Mouse (Mus musculus) spleen, postnatal 4 days (tissue): ENCODE data around the gene Pim1.
A peak's percentile ranks its signal among the peaks of the same experiment; 100 is the strongest.

Source experiments
- DNase-seq, 2 experiments: peaks; one replicate each; pipeline ENCODE4 v3.0.0; 2022; ENCODE audit warnings: low spot score in 2 of 2

Gene Pim1

DNA sequence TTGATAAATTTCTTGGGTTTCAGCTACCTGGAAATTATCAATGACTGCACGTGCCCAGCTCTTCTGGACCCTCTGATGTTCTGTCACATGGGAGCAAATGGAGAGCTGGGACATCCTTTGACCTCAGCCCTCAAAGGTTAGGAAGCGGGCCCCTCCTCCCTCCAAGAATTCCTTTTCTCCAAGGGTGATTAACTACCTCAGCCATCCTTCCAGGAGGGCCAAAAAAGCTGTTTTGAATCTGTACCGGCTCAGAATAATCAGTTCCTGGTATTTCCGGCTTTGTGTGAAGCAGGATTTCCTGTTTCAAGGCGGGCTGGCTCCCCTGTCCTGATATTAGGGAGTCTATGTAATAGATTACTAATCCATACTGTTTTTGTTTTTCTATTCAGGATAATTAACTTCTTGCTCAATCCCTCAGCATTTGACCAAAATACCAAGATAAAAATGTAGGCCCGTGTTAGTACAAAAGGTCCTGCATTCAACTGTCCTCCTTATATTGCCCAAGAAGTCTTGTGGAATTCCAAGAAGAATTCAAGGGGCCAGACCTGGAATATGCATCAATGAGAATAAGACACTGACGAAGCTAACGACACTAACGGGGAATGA lies 25.0 kb upstream of the Pim1 start:
- DNase-seq = no peak

DNA sequence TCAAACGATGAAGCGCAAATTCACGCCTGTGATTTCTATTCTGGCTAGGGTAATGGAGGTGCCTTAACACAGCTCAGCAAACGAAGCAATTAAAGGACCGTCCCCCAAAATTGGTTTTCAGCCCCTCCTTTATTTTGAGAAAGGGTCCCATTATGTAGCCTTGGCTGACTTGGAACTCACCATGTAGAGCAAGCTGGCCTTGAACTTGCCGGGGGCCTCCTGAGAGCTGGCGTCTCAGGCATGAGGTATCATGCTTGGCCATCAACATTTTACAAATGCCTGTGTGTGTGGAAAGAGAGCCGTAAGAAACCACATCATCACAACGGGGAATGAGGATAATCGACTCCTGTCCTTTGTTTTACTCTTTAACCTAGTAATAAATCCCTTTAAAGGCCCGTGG lies 23.5 kb upstream of the Pim1 start:
- no peak for DNase-seq

DNA sequence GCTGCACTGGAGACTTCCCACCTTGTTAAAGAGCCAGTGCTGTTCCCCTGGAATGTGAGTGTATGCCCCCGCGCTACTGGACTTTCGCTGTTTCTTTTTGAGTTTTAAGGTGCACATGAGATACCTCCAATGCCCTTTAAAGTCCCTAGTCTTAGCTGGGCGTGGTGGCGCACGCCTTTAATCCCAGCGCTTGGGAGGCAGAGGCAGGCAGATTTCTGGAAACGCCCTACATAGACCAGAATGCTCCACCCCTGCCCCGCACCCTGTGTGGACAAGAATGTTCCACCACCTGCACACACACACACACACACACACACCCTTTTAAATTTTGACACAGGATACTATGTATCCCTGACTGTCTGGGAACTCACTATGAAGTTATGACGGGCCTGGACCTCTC lies 17.1 kb upstream of the Pim1 start:
- DNase-seq = no peak

DNA sequence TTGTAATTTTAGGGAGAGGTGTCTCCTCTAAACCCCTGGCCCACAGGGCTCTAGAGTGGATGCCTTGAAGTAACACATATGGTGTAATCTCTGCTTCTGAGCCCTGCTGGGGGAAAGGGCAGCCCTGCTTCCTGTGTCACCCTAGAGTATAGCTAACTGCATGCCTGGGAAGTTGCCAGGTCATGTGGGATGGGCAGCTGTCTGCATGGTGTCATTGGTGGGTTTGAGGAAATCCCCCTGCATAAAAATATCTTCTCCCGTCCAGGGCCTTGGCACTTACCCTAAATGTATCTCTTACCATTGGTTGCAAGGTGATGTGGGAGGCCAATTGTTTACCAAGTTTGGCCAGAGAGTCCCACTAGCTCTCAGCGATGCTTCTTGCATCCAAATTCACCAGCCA lies 16.5 kb upstream of the Pim1 start:
- no peak for DNase-seq

DNA sequence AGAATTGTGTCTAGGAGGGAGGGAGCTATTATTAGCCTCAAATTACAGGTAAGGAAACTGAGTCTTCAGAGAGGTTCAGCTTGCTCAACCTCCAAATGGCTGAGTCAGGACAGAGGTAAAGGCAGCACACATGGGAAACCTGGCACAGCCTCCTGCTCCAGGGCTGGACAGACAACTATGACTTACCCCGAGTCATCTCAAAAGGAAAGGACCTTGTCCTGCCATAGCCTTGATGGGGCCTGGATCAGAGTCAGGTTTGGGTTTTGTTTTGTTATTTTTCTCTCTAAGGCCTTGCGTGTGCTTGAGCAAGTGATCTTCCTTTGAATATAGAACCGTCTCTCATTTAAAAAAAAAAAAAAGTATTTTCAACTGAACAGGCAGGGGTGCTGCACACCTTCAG lies 15.4 kb upstream of the Pim1 start:
- DNase-seq = no peak

DNA sequence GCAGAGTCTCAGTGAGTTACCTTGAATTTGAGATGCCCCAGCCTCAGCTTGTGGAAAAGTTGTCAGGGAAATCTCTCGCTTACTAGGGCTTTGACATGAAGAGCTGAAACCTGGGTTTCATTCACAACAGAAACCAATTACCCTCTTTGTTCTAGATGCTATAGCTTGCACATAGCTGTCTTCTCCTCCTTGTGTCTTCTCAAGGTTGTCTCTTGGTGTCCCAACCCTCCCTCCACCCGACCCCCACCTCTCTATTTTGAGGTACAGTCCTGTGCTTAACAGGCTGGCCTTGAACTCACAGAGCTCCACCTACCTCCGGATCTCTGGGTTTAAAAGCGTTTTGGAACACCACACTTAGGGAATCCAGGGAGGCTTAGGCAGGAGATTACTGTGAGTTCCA lies 14.1 kb upstream of the Pim1 start:
- no peak for DNase-seq

DNA sequence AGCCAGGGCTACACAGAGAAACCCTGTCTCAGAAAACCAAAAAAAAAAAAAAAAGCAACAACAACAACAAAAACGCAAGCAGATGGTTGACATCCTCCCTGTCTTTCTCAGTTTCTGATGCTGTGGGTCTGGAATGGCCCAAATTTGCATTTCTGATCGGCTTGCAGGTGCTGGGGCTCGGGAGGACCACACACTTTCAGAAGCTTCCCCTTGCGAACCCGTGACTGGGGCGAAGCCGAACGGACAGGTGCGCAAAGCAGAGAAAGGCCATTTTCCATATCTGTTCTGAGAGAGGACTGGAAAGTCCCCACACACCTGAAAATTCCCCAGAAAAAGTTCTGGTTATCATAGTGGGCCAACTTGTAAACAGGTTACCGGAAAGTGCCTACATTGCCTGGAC lies 13.2 kb upstream of the Pim1 start:
- no peak for DNase-seq

DNA sequence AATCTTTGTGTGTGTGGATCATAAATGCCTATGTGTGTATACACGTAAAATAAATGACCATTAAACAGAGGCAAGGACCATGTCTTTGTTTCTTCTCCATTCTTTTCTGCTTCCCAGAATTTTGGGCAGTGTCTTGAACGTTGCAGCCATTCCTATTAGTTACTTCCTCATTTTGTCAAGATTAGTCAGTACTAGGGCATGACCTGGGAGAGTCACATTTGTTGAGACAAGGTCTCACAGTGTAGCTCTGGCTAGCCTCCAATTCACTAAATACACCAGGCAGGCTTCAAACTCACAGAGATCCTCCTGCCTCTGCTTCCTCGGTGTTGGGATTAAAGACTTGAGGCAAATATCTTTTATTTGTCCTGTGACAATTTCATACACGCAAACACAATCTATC lies 12.3 kb upstream of the Pim1 start:
- no peak for DNase-seq

DNA sequence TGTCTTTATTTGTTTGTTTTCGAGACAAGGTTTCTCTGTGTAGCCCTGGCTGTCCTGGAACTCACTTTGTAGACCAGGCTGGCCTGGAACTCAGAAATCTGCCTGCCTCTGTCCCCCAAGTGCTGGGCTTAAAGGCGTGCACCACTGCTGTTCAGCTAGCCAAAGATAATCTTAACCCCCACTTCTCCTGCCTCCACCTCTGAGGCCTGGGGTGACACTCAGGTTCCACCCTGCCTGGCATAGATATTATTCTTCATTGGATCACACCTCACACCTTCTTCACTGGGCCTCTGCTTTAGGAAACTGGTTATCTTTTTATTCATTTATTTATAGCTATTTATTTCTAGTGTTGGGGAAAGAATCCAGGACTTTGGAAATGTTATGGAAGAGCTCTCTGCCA lies 10.3 kb upstream of the Pim1 start:
- DNase-seq = no peak

DNA sequence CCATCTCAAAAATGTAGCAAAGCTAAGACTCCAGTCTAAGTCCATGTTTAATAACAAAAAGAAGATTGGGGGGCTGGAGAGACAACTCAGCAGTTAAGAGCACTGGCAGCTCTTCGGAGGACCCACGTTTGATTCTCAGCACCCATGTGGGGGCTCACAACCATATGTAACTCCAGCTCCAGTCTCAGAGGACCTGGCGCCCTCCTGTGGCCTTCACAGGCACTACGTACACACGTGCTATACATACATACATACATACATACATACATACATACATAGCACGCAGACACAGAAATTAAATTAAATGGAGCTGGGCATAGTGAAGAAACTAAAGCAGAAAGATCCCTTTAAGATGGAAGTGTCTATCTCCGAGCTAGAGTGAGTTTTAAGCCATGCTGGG lies 7.9 kb upstream of the Pim1 start:
- no peak for DNase-seq

DNA sequence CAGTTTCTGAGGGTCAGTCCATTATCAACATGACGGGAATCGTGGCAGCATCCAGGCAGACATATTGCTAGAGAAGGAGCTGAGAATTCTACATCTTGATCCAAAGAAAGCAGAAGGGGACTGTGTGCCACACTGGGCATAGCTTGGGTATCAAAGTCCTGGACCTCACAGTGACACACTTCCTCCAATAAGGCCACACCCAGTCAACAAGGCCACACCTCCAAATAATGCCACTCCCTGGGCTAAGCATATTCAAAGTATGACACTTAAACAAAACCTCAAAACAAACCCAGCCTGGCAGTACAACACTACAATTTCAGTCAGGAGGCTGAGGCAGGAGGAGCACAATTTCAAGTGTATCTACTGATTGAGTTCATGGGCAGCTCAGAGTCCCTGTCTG lies 7.3 kb upstream of the Pim1 start:
- DNase-seq = no peak

DNA sequence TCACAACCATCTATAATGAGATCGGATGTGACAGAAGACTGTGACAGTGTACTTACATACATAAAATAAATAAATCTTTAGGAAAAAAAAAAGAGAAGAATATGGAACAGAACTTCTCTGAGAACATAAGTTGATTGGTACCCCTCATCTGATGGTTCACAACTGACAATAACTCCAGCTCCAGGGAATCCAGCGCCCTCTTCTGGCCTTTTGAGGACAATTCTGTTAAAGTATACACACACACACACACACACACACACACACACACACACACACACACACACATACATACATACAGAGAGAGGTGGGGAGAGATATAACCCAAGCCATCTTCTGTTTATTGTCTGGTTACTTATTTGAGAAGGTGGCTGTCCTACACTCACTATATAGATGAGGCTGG lies 6.1 kb upstream of the Pim1 start:
- no peak for DNase-seq

DNA sequence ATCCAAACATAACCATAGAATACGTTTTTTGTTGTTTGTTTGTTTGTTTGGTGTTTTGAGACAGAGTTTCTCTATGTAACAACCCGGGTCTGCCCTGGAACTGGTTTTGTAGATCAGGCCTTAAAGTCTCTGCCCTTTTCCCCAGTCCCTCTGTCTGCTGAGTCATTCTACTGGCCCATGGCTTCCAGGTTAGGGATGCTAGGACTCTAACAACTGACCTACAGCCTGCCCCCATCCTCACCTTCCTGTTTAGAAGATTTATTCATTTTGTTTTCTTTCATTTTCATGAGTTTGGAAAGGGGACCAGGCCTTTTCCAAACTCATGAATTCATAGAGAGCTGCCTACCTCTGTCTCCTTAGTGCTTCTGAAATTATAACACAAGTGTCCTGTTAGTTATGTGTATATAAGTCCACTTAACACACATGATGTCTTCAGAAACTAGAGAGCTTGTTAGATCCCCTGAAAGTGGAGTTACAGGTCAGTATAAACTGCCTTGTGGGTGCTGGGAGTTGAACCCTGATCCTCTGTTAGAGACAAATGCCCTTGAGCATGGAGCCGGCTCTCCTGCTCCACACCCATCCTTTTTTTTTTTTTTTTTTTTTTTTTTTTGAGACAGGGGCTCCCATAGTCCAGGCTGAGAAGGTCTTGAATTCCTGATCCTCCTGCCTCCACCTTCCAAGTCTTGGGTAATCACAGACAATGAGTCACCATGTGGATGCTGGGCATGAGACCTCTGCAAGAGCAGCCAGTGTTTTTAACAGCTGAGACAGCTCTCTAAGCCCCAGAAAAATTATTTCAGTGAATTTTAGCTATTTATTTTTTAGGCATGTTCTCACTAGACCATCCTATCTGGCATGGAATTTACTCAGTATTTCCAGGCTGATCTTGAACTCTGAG lies 5.0 kb upstream of the Pim1 start:
- no peak for DNase-seq

DNA sequence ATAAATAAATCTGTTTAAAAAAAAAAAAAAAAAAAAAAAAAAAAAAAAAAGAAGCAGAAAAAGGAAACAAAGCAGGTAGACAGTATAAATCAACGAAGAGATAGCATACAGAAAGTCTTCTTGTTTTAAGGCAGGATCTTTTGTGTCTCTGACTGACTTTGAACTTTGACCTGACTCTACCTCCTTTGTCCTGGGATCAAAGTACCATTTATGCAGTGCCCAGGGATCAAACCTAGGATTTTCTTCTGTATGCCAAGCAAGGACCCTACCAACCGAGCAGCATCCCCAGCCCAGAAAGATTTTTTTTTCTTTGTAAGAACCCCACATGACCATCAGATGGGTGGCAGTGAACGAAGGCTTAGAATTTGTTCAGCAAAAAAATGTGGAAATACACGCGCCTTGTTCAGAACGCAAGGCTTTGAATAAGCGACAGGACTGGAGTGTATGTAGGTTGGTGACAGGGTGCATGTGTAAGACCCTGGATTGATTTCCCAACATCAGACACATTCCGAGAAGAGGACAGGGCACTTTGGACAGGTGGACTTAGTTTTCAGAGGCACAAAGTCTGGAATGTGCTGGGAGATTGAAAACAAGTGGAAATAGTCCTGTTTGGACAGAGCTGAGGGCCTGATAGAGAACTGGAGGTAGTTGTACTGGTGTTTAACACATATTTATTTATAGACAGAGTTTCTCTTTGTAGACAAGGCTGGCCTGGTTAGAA lies 2.1 kb upstream of the Pim1 start:
- no peak for DNase-seq

DNA sequence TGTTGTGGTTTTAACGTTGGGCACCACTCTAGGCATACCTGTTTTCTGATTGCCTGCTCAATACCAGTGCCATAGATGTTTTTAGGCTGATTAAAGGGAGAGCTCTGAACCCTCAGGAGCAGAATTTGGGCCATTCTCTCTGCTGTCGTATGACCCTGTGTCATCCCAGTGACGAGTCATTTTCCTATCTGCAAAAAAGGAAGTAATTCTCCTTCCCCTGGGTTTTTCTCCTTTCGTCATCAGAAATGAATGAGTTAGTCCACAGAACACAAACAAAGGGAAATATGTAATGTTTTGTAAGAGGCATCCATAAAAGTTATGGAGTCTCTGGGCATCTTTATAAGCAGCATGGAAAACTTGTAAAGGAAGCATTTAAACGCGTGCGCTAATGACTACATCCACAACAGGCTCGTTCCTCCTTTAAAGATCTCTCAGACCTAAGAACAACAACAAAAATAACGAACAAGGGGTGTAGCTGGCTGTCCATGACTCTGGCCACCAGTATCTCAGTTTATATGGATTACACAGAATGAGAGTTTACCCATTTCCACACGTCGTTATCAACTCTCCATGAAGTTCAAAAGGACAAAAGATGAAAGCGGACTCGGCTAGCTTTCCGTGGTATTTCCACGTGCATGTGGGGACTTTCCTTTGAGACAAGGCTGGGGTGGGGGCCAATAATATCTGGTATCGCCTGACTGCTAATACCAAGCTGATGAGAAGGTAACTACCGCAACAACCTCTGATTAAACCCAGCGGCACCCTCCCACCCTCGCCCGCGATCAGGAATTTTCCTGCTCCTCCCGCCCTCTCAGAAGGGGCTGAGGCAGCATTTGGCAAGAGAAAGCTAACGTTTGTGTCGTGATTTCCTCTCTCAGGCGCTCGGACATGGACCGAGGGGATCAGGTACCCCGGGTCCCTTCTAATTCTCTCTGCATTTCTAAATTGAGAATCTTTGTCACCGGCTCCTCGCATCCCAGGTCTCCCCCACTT lies 1.3 kb upstream of the Pim1 start:
- DNase-seq = peak; percentile 54 to 79

DNA sequence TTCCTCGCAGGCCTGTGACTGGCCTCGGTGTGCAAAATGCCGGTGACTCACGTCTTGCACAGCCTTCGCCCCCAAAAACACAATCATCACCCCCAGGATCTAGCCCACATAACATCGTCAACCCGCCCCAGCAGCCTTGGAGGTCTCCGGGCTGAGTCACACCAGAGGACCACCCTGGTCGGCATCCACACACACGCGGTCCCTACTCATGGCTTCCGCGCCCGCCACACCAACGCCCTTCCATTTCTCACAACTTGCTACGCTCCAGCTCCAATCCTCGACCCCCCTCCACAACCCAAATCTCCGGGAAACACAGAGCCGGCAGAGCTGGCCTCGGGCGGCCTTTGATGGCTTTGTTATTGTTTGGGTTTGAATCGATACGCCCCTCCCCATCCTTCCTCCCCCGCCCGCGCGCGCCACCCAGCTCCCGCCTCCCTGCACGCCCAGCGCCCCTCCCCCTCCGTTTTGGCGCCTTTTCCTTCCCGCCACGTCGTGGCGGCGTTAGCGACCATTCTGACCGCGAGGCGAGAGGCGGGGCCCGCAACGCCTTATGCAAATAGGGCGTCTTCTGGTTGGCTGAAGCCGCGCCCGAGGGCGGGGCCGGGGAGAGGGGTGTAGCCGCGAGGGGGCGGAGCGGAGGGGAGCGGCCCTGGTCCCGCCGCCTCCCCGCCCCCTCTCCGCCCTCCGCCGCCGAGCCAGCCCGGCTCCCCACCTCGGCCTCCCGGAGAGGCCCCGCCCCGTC lies 411 bp upstream of the Pim1 start:
- DNase-seq = peak; percentile 99

DNA sequence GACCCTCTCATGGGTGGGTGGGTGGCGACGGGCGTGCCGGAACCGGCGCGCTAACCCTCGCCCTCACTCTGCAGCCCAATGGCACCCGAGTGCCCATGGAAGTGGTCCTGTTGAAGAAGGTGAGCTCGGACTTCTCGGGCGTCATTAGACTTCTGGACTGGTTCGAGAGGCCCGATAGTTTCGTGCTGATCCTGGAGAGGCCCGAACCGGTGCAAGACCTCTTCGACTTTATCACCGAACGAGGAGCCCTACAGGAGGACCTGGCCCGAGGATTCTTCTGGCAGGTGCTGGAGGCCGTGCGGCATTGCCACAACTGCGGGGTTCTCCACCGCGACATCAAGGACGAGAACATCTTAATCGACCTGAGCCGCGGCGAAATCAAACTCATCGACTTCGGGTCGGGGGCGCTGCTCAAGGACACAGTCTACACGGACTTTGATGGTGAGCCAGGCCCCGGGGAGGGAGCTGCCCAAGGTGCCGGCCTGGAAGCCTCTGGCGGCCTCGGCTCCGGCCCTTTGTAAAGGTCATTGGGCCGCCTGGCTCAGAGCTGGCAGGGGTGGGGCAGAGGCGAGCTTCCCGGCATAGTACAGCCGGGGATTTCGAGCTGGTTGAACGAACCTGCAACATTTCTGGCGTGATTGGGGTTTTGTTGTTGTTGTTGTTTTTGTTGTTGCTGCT lies 1.2 kb downstream of the Pim1 start:
- peak; percentile 62 to 85 for DNase-seq

DNA sequence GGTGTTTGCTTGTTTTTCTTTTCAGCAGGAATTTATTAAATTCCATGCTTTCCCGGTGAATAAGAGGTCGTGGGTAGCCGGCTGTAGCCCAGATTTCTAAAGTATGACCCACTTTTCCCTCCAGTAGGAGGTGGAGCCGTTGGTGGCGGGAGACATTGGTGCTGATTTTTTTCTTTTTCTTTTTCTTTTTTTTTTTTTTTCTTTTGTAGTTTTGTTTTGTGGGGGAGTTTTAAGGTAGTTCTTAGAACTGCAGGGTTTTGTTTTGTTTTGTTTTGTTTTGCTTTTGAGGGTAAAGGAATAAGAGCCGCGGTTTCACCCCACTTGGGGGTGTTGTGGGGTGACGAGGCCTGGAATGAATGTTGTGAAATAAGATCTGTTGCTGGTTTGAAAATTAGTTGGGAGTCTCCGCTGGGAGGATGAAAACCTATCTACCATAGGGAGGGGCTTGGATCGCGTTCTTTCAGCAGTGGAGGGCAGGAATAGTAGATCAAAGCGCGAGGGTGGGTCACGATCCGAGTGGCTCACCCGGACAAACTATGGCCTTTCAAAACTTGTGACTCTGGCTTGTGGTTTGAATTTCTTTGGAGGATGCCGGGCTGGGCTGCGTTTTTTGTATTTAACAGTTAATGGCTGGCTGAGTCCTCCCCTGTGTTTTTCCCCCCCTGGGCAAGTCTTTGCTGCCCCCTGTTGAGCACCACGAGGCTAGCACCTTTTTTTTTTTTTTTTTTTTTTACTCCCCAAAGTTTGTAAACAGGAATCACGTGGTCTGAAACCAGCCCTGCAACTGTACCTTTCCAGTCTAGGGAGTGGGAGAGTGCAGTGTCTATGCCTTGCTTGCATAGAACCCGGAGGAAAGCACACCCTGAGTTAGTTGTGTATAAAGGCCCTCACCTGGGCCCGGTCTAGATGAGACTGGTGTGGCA lies 2.0 kb downstream of the Pim1 start:
- DNase-seq = peak; percentile 72 to 91

DNA sequence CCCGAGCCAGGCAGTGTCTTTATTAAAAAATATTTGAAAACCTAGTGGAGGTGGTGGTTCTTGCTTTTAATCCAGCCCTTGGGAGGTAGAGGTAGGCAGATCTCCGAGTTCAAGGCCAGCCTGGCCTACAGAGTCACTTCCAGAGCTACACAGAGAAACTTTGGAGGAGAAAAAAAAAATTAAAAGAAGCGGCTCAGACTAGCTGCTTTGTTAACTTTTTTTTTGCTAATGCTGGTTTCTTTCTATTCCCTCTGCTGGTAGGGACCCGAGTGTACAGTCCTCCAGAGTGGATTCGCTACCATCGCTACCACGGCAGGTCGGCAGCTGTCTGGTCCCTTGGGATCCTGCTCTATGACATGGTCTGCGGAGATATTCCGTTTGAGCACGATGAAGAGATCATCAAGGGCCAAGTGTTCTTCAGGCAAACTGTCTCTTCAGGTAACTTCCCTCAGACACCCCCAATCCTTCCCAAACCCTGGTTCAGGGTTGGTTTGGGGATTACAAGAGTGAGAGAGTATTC lies 3.0 kb downstream of the Pim1 start:
- no peak for DNase-seq
